Mouse (Mus musculus) intestine, postnatal 0 days (tissue): ENCODE data around the gene Cbx7. TPM values are rescaled to one million over a fixed set of nuclear protein-coding genes. Genes with fewer than 3 reads are reported as not detected.
A peak's percentile ranks its signal among the peaks of the same experiment; 100 is the strongest.

Source experiments
- ATAC-seq: fragments of 200-750 bp; cut with Nextera tagmentation; 2 replicates; pipeline ENCODE4 v1.8.0; 2017; ENCODE audit warnings: mild to moderate bottlenecking, moderate TSS enrichment, moderate library complexity
- H3K27ac ChIP-seq: fragments of 300-500 bp; sonication (generic); 2 replicates; pipeline ENCODE4 v1.5.1; 2014; ENCODE audit warnings: mild to moderate bottlenecking, low read depth, low read length, moderate library complexity
- H3K27me3 ChIP-seq: fragments of 300-500 bp; sonication (generic); replicated peaks from 2 replicates; pipeline ENCODE4 v1.6.1; 2014; ENCODE audit warnings: low read length, mixed read lengths; ENCODE audit not compliant: control insufficient read depth, insufficient read depth
- H3K36me3 ChIP-seq: fragments of 300-500 bp; sonication (generic); 2 replicates; pipeline ENCODE4 v1.6.1; 2014; ENCODE audit warnings: mild to moderate bottlenecking, moderate library complexity; ENCODE audit not compliant: control insufficient read depth, insufficient read depth
- H3K4me1 ChIP-seq: fragments of 300-500 bp; sonication (generic); replicated peaks from 2 replicates; pipeline ENCODE4 v1.6.1; 2014; ENCODE audit warnings: antibody characterized with exemption, low read length, mixed read lengths; ENCODE audit not compliant: control insufficient read depth, insufficient read depth
- H3K4me2 ChIP-seq: fragments of 300-500 bp; sonication (generic); replicated peaks from 2 replicates; pipeline ENCODE4 v1.6.1; 2014; ENCODE audit warnings: low read depth, mild to moderate bottlenecking, moderate library complexity
- H3K4me3 ChIP-seq: fragments of 300-500 bp; sonication (generic); 2 replicates; pipeline ENCODE4 v1.5.1; 2014; ENCODE audit warnings: low read depth, low read length
- H3K9ac ChIP-seq: fragments of 300-500 bp; sonication (generic); 2 replicates; pipeline ENCODE4 v1.6.1; 2014; ENCODE audit warnings: mild to moderate bottlenecking, low read depth, low read length
- H3K9me3 ChIP-seq: fragments of 300-500 bp; sonication (generic); 2 replicates; pipeline ENCODE4 v1.6.1; 2016; ENCODE audit warnings: mixed run types; ENCODE audit not compliant: control insufficient read depth
- CTCF ChIP-seq: sonication (generic); IDR thresholded peaks from 2 replicates; pipeline ENCODE4 v1.5.1; 2016; ENCODE audit warnings: low read depth, mild to moderate bottlenecking, control low read depth, antibody characterized with exemption, moderate library complexity
- WGBS: fragments of 180-500 bp; shearing (Covaris S2); extraction: QIAGEN DNeasy Blood & Tissue Kit; methylation state at CpG from one replicate; pipeline ENCODE4 v1.1.7; 2014; 5-methylcytosine and 5-hydroxymethylcytosine counted together
- polyA plus RNA-seq: library from polyadenylated mRNA; unstranded; fragments of >200 nt; fragmentation: Nextera tagmentation; extraction: Ambion mirVana; gene quantifications from 2 replicates; pipeline ENCODE4 v1.2.1, GENCODE M21; 2015

Cbx7 gene
- polyA plus RNA-seq, 1 experiment from 2014 or later, result 2.5 TPM

DNA sequence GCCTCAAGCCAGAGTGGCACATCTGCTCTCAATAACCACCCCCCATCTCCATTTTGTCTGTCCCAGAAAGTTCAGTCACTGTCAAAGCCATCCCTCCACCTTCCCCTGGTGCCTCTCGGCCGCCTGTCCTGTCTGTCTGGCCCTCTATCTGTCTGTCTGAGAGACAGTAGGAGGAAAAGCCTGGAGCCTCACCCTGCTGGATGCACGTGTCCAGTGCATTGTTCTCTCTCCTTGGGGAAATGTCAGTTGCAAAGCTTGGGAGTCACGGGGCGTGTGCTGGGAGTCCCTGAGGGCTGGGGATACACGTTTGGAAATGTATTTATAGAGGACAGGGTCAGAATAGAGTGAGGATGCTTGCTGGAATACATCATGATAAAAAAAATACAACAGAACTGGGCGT, 17.4 kb downstream of the Cbx7 start:
- no peak for ATAC-seq
- Histone ChIP-seq H3K27me3 (no peaks in the 10 kb centered on the region), H3K36me3 (no peaks in the 10 kb centered on the region), H3K27ac (no peak overlapping the region), H3K4me1 (0 out of 2 replicates have a peak, but pooled peaks cover 4% of the 10 kb centered on the region), H3K9ac (no peak overlapping the region), H3K4me2 (no peak overlapping the region), H3K9me3 (no peaks in the 10 kb centered on the region), H3K4me3 (no peak overlapping the region)
- WGBS, result 67% methylated on average over 7 of the region's 7 CpGs
- TF ChIP-seq CTCF, result no peak

DNA sequence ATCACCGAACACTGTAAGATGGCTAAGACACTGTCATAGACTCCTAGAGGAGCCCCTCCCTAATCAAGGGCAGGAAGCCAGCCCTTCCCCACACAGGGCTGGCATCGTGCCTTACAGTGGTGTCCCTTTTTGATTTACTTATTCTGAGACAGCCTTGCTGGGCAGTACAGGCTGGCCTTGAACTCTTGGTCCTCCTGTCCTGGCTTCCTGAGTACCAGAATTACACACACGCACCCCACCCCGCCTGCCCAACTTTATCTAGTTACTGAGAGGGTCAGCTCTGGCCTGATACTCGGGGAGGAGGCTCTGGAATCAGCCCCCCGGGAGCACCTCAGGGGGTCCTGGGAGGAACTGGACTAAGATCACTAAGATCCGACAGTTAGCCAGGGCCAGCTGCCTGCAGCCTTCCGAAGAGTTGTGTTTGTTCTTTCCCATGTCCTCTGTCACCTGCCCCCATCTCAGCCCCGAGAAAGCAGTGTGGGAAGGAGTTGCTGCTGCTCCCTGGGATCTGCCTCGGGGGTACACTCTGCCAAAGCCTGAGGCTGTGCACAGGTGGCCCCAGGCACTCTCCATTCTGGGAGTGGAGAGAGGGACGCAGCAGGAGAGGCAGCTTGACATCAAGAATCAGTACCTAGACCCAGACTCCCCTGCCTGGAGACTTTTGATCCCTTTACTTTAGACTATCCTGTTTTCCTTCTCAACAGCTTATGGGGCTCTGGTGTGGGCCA, 18.3 kb downstream of the Cbx7 start:
- Histone ChIP-seq H3K9me3 (no peaks in the 10 kb centered on the region), H3K4me1 (0 out of 2 replicates have a peak, but pooled peaks cover 4% of the 10 kb centered on the region), H3K27ac (peak overlapping the region; percentile 41; the same call in 1 of the 2 replicates), H3K9ac (no peak overlapping the region), H3K27me3 (no peaks in the 10 kb centered on the region), H3K36me3 (no peaks in the 10 kb centered on the region), H3K4me2 (no peak overlapping the region), H3K4me3 (no peak overlapping the region)
- 40% methylated on average over 11 of the region's 11 CpGs for WGBS
- ATAC-seq, result no peak
- TF ChIP-seq CTCF, result no peak

DNA sequence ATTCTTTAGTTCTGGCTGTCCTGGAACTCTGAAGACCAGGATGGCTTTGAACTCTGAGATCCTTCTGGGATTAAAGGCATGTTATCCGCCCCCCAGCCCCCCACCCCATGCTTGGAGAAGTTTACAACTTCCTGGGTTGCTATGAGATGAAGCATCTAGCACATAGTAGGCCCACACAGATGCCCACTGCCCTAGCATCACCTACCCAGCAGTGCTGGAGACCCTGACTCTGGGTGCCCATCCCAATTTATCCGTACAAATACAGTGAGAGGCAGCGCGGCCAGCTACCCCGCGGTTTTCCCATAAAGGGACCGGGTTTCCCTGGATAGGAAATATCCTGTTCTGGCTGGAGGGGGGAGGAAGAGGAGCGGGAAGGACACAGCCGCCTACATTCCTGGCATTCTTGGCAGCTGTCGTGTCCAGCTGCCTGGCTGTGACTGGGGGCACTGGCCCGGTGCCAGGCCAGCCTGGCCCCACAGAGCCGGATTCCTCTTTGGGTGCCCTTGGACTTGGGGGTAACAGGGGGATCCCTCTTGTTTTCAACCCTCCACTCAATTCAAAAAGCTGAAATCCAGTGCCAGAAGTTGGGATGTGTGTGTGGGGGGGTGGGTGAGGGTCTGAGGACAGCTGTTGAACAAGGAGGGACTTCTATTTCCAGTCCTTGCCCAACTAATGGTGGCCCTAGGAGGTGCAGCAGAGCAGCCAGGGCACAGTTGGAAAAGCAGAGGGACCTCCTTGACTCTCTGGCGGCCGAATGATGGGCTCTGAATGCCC, 19.0 kb downstream of the Cbx7 start:
- no peaks in the 10 kb centered on the region for H3K27me3 ChIP-seq
- H3K9me3 ChIP-seq, result no peaks in the 10 kb centered on the region
- no peak for TF ChIP-seq CTCF
- peak overlapping the region; percentile 41; the same call in 1 of the 2 replicates for H3K27ac ChIP-seq
- H3K9ac ChIP-seq, result no peak overlapping the region
- no peaks in the 10 kb centered on the region for H3K36me3 ChIP-seq
- ATAC-seq, result no peak
- H3K4me1 ChIP-seq, result 0 out of 2 replicates have a peak, but pooled peaks cover 4% of the 10 kb centered on the region
- no peak overlapping the region for H3K4me3 ChIP-seq
- 53% methylated on average over 14 of the region's 14 CpGs for WGBS
- H3K4me2 ChIP-seq, result 0 out of 2 replicates have a peak overlapping the region, but pooled peaks have one; percentile 17

DNA sequence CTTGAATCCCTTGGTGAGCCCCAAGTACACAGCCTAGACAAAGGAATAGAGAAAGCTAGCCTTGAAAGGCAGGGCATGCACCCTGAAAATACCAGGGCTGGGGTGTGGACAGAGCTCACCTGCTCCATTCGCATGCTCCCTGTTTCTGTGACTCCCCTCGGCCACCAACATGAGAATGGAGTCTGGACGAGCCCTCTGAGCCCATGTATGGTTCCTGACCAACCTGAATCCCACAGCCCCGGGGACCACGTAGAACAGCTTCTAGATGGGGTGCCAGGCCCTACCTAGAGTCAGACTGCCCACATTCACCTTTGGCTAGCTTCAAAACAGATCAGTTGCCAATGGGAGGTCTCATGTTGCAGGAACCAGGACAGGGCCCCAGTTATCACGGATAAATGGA, 19.7 kb downstream of the Cbx7 start:
- no peak for ATAC-seq
- no peaks in the 10 kb centered on the region for H3K36me3 ChIP-seq
- no peaks in the 10 kb centered on the region for H3K9me3 ChIP-seq
- H3K4me3 ChIP-seq, result no peak overlapping the region
- 74% methylated on average over 6 of the region's 6 CpGs for WGBS
- TF ChIP-seq CTCF, result no peak
- 0 out of 2 replicates have a peak overlapping the region, but pooled peaks have one; percentile 21 for H3K27ac ChIP-seq
- no peak overlapping the region for H3K4me2 ChIP-seq
- no peak overlapping the region for H3K9ac ChIP-seq
- no peaks in the 10 kb centered on the region for H3K27me3 ChIP-seq
- H3K4me1 ChIP-seq, result 0 out of 2 replicates have a peak, but pooled peaks cover 4% of the 10 kb centered on the region

DNA sequence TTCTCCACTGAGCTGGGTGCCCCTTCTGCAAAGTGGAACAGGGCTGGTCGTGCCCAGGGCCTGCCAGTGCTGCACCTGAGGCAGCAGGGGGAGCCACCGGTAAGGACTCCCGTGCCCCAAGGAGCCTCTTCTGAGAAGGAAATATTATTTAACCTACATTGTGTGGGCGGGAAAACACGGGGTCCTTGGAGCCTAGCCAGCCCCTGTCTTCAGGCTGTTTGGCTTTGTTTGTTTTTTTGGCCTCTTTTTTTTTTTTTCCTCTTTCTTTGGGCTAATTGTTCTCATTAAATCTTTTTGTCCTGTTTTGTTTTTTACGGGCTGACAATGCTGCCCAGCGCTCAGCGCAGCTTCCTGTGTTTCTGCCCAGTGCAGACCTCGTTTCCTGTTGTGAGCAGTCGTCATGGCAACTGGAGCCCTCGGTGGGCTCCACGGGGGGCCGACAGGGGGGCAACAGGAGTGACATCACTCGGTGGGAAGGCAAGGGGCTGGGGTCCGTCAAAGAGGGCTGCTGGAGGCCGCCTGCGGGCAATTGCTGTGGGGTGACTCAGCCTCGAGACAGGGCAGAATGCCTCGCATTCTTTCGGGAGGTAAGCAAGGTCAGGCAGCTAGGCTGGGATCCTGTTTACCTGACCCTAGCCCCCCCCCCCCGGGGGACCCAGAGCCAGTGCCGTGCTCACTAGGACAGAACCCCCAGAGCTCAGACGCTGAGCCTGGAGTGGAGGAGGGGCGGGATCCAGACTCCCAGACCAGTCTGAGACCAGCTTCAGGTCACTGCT, 20.5 kb downstream of the Cbx7 start:
- TF ChIP-seq CTCF, result peak; percentile 83
- peak overlapping the region; percentile 68 for H3K4me2 ChIP-seq
- no peaks in the 10 kb centered on the region for H3K9me3 ChIP-seq
- ATAC-seq, result peak; percentile 54
- no peaks in the 10 kb centered on the region for H3K27me3 ChIP-seq
- WGBS, result 4% methylated on average over 24 of the region's 24 CpGs
- H3K27ac ChIP-seq, result peak overlapping the region; percentile 21
- no peak overlapping the region; the same call in 1 of the 2 replicates for H3K9ac ChIP-seq
- peak overlapping the region; percentile 25 for H3K4me3 ChIP-seq
- H3K4me1 ChIP-seq, result 0 out of 2 replicates have a peak, but pooled peaks cover 4% of the 10 kb centered on the region
- H3K36me3 ChIP-seq, result no peaks in the 10 kb centered on the region

DNA sequence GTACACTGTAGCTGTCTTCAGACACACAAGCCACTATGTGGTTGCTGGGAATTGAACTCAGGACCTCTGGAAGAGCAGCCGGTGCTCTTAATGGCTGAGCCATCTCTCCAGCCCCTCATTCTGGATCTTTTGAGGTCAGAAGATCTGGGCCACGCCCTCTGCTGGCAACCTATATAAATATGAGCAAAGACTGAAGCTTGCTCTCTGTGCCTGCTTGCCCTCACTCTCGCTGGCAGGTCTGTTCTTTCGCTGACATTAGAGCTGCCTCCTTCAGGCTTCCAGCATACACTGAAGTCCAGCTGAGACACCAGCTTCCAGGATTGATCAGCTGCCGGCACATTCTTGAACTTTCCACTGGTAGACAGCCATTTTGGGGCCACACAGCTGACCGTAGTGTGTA, 23.2 kb downstream of the Cbx7 start:
- peak; percentile 35; the same call in 1 of the 2 replicates for TF ChIP-seq CTCF
- no peak overlapping the region for H3K4me3 ChIP-seq
- H3K27ac ChIP-seq, result no peak overlapping the region
- H3K27me3 ChIP-seq, result no peaks in the 10 kb centered on the region
- H3K9ac ChIP-seq, result no peak overlapping the region
- H3K4me2 ChIP-seq, result no peak overlapping the region
- WGBS, result 57% methylated on average over 6 of the region's 6 CpGs
- 0 out of 2 replicates have a peak, but pooled peaks cover 4% of the 10 kb centered on the region for H3K4me1 ChIP-seq
- no peaks in the 10 kb centered on the region for H3K36me3 ChIP-seq
- no peaks in the 10 kb centered on the region for H3K9me3 ChIP-seq
- no peak for ATAC-seq
